Mouse (Mus musculus) liver, embryonic 16.5 days (tissue): Measurements from ENCODE around the gene Usp15. TPM values are rescaled to one million over a fixed set of nuclear protein-coding genes. Genes with fewer than 3 reads are reported as not detected.

Experiments used
- microRNA-seq: library from miRNA; unstranded; fragments of <30 nt; microRNA quantifications from one replicate; pipeline ENCODE4, GENCODE M21; 2016
- polyA plus RNA-seq: library from polyadenylated mRNA; unstranded; fragments of >200 nt; fragmentation: Nextera tagmentation; extraction: Ambion mirVana; gene quantifications from 2 replicates; pipeline ENCODE4 v1.2.1, GENCODE M21; 2015

Usp15 gene
- polyA plus RNA-seq, 1 experiment from 2014 or later = 89.9 TPM

Small RNA genes lying within 50 kb of the gene (microRNA-seq; reads per million reads assigned to microRNA genes)
- 9.8 reads per million, percentile 27 among the genes with 10 or more reads in this experiment for gene Gm27920

Other genes starting within 250 kb of the Usp15 start
- gene Mon2, start 120.5 kb downstream of the Usp15 start, polyA plus RNA-seq = 7.5 and 7.6 TPM in 2 replicates
- gene Fam19a2, start 67.0 kb upstream of the Usp15 start, polyA plus RNA-seq = 0.24 and 0.30 TPM in 2 replicates